Mouse (Mus musculus): ENCODE measurements around the gene Ssr3.
"Not testable (repeated sequence)": the region's sequence is repeated elsewhere in the genome, so short reads cannot be mapped to it uniquely, and the experiment has no call there.

Gene Ssr3

DNA sequence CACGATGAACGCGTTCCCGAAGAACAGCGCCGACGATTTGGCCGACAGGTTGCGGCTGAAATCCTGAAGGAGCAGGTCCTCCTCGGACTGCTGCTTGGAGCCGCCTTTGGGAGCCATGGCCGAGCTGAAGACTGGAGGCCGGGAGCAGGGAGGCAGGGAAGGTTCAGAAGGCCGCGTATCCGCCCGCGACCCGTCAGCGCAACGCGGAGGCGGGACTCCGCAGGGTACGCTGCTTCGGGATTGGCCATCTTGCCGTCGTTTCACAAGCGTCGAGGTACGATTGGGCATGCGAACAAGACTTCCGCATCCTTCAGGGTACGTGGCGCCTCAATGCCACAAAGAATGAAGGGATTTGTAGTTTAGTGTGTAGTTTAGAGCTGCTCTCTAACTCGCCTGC is at the start of gene Ssr3:
Gene Ssr3, minus strand, starts transcription at position 203 of the 397 bp plus-strand sequence.
- DNase-seq = peak; percentile 95

DNA sequence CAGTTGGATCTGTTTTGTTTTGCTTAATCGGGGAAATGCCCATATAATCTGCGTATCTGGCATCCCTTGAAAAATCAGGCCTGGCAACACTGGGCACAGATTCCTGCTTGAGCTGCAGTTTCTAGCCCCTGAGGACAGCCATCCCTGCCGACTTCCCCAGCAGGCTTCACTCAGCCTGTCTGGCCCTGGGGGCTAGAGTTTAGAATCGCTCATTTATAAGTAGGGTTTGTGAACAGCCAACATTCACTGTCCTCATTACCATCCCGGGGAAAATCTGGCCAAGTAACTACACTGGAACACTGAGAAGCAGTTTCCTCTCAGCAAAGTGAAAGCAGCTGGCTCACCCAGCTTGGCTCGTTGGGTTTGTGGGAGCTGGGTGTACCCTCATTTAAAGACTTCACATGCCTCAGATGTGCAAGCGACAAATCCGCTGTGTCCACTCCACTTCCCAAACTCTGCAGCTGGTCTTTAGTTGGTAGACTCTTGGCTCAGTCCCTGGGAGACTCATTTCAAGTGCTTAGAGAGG is 49.2 kb upstream of the Ssr3 start:
- DNase-seq = no peak

DNA sequence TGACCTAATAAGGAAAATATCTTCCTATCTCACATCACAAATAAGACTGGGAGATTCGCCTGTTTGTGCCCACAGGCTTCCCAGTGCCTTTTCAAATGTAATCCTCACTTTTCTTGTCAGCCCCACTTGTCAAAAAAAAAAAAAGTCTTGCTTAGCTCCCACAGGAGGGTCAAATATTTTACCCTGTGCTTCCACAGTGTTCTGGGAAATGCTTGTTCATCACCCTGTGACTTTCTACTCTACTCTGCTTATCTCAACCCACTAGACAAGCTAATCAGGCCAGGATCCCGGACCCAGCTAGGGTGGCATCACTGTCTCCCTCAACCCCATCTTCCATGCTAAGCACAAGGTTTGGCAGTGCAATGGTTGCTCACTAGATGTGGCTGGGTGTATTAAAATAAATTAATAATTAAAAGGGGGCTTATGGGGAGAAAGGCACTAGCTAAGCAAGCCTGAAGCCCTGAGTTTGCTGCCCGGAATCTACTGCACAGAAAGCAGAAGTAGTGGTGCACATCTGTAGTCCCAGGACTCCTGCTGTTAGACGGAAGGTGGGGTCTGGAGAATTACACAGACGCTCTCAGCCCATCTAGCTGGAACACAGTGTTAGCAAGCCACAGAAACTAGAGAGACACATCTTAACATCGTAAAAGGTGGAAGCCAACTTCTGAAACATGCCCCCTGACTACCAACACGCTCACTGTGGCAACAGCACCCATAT is 46.2 kb upstream of the Ssr3 start:
- DNase-seq = no peak

DNA sequence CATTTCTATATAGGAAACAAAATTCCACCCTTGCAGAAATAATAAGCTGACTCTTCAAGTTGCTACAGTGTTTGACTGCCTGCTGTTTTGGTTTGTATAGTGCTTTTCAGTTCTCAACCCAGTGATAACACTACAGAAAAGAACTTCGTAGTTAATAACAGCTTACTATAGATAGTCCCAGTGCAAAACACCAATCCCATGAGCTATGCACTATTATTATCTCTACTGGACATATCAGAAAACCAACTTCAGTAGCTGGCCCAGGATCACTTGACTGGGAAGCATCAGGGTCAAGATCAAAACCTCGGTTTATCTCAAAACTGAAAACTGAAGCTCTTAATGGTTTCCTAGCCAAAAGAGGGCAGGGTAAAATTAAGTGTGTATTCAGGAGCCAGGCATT is 43.4 kb upstream of the Ssr3 start:
- no peak for DNase-seq

DNA sequence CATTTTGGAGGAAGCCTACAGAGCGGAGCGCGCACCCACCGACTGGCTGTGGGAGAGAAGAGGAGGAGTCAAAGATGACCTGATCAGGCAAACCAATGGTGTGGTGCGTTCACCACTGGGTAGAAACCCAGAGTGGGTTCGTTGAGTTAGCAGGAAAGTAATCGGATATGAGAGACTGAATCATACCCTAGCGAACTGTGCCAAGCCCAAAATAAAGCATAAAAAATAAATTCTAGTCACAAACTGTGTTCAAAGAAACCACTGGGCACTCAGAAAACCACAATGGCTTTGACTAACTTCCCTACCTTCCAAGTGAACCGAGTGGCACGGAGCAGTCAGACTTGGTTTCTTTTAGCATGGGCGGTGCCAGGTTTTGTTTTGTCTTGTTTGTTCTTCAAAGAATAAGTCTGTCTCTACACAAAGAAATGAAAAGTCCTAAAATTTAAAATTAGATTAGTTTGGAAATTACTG is 42.7 kb upstream of the Ssr3 start:
- no peak for DNase-seq

DNA sequence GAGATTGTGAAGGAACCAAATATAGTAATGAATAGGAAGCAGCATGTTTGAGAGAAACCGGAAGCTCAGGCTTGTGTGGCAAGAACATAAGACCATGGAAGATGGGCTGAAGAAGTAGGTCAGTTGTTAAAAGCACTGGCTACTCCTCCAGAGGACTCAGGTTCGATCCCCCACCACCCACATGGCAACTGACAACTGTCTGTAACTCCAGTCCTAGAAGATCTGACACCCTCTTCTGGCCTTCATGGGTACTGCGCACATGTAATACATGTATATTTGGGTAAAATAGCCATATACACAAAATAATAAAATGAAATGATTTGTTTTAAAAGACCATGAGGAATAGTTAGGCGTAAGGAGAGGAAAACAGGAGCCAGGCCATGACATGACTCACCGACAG is 39.8 kb upstream of the Ssr3 start:
- DNase-seq = no peak

DNA sequence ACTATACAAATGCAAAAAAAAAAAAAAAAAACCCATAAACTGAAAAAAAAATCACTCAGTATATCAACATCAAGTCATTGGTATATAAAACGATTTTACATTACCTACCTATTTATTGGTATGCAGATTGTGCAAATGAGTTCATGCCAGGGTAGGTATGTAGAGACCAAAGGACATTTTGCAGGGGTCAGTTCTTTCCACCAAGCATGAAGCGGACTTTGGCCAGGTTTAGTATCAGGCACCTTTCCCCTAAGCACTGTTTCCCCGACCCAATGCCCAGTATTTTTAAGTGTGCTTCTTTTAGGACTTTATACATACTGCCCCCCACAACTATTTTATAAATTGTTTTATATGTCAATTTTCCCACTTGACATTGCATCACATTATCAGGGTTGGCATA is 27.3 kb upstream of the Ssr3 start:
- DNase-seq = no peak

DNA sequence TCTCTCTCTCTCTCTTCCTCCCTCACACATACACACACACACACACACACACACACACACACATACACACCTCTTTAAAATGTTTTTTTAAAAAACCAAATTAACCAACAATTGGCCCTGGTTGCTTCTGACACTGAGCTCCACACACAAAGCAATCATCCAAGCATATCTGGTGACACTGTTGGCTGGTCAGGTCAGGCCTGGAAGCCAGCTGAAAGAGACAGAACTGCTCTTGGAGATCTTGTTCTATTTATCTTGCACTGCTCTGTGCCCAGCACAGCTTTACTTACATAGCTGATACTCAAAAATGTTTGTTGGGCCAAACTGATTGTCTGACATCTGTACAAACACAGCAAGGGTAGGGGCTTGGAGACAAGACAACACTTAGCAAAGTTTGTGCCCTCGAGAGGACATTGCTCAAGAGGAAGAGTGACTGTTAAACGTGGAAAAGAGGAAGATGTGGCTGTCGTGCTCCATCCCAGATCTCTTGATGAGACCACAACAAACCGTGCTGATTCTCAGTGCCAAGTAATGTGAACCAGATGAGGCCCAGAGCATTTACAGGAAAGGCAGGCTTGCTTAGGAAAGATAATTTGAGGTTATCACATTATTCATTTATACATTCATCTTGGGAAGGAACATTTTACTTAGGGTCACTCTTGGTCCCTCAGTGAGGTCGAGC is 25.6 kb upstream of the Ssr3 start:
- DNase-seq = no peak

DNA sequence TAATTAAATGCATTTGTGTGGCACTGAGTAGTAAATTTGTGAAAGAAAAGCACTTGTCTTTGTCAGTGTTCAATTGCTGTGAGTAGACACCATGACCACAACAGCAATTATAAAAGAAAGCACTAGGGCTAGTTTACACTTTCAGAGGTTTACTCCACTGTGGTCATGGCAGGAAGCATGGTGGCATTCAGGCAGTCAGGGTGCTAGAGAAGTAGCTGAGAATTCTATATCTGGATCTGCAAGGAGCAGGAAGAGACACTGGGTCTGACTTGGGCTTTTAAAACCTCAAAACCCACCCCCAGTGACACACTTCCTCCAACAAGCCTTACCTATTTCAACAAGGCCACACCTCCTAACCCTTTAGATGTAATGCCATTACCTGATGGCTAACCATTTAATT is 24.1 kb upstream of the Ssr3 start:
- no peak for DNase-seq

DNA sequence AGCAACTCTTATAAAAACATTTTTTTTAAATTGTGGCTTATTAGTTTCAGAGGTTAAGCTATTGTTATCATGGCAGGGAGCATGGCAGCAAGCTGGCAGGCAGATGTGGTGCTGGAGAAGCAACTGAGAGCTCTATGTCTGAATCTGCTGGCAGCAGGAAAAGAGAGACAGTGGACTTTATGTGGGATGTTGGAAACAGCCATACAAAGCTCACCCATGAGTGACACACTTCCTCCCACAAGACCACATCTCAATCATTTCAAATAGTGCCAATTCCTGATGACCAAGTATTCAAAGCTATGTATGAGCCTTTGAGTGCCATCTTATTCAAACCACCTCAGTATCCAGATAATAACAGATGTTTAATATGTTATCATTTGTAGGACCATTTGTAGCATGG is 15.5 kb upstream of the Ssr3 start:
- no peak for DNase-seq

DNA sequence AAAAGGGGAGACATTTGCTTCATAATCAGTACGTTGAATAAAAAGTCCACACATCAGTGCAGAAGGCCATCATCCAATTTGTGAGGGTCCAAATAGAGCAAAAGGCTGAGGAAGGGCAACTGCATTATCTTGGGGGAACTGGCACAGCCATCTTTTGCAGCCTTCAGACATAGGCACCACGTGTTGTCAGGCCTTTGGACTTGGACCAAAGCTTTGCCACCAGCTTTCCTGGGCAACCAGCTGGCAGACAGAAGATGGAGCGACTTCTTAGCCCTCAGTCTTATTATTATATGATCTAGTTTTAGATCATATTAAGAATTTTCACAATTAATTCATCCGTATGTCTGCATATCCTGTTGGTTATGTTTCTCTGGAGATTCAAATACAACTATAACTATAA is 13.4 kb upstream of the Ssr3 start:
- DNase-seq = no peak

DNA sequence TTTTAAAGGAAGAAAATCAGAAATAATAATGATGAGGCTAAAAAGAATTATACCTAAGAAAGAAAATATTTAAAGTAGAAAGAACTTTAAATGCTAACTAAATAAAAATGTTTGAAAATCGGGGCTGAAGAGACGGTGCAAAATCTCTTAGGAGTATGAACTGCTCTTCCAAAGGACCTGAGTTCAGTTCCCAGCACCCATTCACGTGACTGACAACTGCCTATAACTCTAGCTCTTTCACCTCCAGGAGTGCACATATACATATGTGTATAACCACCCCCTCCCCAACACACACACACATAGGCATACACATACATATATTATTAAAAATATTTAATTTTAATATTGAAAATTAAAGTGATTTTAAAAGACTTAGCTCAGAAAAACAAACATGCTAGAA is 5.1 kb upstream of the Ssr3 start:
- no peak for DNase-seq

DNA sequence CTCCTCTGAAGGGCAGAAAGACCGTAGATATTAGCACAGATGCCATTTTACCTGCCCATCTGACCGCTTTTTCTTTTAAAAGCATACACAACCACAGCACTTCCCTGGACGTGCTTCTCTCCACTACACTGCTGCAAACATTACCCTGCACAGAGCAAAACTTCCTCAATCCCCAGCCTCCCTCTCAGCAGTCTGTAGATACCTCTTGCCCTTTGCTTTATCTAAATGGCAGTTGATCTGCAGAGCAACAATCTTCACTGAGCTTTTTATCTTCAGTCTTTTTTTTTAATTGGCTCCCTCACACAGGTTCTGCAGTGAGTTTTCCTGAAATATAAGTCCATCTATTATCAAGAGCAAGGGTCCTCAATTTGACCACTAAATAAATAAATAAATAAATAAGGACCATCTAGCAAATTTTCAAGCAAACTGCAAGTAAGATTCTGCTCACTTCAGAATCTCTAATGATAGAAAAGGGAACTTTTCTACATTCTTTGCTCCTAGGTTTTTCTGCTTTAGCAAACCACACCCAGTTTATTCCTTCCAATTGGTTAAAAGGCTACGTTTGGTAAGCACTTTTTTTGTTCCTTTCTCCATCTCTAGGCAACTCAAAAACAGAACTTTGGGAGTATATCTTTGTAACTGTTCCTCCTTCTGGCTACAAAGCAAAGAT is 4.5 kb upstream of the Ssr3 start:
- DNase-seq = no peak

DNA sequence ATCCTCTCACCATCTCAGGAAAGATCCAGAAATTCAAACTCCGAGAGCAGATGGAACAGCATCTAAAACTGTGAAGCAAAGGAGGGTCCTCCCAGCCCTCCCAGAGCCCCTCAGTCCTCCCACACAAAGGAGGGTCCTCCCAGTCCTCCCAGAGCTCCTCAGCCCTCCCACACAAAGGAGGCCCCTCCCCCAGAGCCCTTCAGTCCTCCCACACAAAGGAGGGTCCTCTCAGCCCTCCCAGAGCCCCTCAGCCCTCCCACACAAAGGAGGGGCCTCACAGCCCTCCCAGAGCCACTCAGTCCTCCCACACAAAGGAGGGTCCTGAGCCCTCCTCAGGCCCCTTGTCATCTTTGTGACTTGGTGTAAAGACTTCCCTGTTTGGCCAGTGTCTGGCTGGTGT is 2.7 kb upstream of the Ssr3 start:
- DNase-seq = not testable (repeated sequence)

DNA sequence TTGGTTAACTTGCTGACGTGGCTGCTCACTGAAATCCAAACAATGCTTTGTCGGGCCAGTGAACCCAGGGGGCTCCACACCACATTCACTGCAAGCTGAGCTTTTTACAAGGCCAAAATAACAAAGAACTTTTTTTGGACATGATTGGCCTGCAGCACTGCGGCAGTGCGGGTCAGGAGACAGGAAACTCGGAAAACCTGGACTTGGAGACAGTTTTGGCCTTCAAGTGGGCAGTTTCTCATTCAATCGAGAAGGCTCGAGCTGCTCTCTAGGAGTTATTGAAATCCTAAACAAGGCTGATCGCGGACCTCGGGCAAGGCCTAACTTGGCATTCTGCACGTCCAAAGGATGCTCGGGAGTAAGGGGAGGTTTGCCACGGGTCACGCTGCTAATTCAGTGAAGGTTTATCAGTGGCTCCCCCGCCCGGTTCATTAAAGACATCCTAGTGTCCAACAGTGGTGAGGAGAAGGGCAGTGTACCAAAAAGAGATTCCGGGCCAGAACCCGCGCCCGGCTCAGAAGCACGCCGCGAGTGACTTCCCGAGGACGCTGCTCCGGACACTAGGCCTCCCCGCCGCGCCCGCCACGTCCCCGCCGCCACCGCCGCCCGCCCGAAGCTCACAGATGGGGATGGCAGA is 521 bp downstream of the Ssr3 start:
- no peak for DNase-seq

DNA sequence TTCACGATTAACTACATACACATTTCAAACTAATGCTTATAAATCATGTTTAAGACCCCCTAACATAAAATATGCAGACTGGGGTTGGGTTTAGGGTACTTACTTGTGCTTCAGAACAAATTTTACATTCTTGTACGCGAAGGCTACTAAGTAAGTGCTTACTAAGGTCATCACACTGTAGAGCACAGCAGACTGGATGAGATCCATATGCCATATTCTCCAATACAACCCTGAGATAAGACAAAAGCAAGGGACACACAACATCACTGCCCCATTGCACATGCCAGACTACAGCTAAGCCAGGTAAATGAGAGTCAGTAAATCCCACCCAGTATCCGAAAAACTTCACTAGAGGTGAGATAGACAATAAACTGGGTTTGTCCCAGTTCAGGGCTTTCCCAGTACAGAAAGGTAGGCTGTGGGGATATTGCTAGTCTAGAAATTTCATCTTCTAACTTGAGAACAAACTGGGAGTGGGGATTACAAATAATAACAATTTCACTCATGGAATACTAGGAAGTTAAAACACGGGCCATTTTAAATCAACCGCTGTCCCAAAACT is 1.1 kb downstream of the Ssr3 start:
- DNase-seq = no peak

DNA sequence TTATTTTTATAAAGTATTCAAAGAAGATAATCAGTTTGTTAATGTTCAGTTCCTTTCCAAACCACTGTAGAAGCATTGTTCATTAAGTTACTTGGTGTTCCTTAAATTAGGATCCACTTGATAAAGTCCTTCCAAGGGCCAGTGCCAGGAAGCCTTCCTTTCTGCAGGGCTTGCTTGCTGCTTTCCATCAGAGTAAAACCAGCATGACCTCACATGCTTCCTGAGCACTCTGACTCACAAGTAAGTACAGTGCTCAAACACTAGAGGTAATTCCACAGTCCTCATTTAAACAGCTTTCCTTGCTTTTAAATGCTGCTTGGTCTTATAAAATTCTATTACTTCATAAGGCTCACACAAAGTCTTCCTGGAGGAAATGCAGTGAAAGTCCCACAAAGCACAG is 6.7 kb downstream of the Ssr3 start:
- no peak for DNase-seq

DNA sequence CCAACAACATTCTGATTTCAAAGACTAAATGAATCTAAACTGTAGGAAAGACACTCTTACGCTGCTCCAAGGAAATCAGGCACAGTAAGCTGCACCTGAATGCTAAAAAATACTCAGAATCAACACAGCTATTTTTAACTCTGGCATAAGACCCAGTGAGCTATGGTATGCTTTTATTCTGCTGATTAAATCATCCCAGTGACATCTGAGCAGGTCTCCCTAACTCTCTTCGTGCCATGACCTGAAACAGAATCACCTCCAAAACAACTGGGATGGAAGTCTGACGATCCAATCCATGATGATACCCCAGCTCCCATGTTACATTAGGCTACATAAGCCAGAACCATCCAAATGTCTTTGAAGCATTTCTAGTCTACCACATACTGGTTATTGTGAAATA is 8.0 kb downstream of the Ssr3 start:
- DNase-seq = no peak

DNA sequence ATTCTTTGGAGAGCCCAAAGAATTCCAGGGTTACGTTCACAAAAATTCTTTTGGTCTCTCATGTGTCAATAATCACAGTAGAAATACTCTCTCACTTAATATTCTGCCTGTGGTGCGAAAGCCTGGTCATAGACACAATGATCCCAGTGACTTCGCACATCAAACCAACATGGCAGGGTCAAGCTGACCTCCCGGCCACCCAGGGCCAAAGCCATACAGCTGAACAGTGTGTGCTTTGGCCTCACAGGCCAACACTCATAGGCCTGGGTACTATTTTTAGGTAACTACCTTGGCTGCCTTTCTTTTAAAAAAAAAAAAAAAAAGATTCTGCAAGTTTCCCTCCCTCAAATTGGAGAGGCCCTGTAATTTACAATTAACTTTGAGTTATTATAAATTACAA is 11.3 kb downstream of the Ssr3 start:
- DNase-seq = no peak

DNA sequence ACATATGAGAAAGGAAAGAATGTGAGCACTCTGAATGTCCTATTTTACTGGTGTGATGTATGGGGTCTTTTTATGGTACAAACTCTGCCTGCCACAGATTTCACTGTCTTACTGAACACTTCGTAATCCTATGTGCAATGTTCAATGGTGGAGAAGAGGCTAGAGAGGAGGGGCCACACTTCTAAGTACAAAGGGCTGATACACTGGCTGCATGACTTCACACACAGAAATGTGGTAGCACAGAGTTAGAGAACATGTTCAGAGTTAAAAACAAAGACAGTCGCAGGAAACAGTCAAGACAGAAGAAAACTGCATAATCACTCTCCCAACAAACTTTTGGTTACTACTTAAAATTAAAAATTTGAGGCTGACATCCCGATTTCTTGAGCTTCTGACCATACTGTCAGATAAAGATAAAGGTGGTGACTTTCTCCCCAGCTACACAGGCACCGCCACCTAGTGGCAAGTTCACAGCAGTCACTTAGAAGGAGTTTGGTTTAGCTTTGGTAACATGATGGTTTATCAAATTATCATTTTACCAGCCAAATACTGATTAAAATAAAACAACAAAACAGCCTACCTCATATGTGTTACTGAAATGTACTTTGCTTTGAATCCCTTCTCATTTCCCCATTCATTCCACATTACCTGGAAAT is 12.4 kb downstream of the Ssr3 start:
- DNase-seq = peak; percentile 28

DNA sequence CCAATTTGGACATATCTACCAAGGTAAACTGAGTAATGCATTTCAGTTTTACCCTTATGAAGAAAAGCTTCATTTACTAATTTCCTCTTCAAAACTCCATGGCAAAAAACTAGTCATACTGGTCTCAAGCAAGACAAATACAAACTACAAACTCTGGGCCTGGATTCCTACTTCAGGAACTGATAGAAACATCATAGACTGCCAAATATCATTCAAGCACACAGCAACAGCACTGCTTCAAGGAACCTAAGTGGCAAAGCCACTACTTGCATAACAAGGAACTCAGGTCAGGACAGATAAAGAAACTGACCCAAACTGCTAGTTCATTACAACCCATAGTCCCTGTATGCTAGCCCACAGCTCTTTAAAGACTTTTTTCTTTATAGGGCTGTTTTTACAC is 13.7 kb downstream of the Ssr3 start:
- DNase-seq = no peak

DNA sequence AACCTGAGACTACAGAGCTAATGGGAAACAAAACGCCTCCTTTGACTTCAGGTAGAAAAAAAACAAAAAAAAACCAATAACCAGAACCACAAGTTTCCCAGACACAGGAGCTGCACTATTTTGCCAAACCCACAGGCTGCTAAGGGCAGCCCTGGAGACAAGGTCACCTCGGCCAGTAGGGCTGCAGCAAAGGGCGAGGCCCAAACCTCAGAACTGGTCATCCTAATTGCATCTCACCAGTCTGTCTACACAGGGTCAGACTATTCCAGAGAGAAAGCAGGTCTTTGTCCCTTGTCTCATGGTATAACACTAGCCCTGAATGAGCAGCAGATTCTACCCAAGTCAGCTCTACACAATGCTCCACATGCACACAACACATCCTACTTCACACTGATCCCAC is 17.7 kb downstream of the Ssr3 start:
- no peak for DNase-seq
